Mouse (Mus musculus): Measurements from ENCODE around the gene Slc6a14. TPM values are rescaled to one million over a fixed set of nuclear protein-coding genes. Genes with fewer than 3 reads are reported as not detected.

Gene Slc6a14
- polyA plus RNA-seq, 1 experiment from 2014 or later: not detected

Other genes starting within 250 kb of the Slc6a14 start
- 1.1 and 3.2 TPM in 2 replicates for gene Agtr2, start 230.4 kb upstream of the Slc6a14 start, polyA plus RNA-seq (2014; fragmentation: Nextera tagmentation; extraction: Ambion mirVana)
- not detected in 2 replicates for gene Gm28269, start 30.2 kb downstream of the Slc6a14 start, polyA plus RNA-seq (2014; fragmentation: Nextera tagmentation; extraction: Ambion mirVana)